Mouse (Mus musculus) heart, embryonic 15.5 days (tissue): Measurements from ENCODE around the gene Lpin3. TPM values are rescaled to one million over a fixed set of nuclear protein-coding genes. Genes with fewer than 3 reads are reported as not detected.

Source experiments
- ATAC-seq: fragments of 200-750 bp; cut with Nextera tagmentation; replicated peaks from 2 replicates; pipeline ENCODE4 v1.8.0; 2017; ENCODE audit warnings: low read depth, moderate TSS enrichment; ENCODE audit not compliant: insufficient number of reproducible peaks, insufficient read depth, low FRiP score
- H3K27ac ChIP-seq: fragments of 300-500 bp; sonication (generic); 2 replicates; pipeline ENCODE4 v1.5.1; 2015; ENCODE audit warnings: mild to moderate bottlenecking, inconsistent platforms
- H3K27me3 ChIP-seq: fragments of 300-500 bp; sonication (generic); 2 replicates; pipeline ENCODE4 v1.6.1; 2015; ENCODE audit warnings: inconsistent platforms
- H3K36me3 ChIP-seq: fragments of 300-500 bp; sonication (generic); 2 replicates; pipeline ENCODE4 v1.6.1; 2015; ENCODE audit warnings: mild to moderate bottlenecking, inconsistent platforms
- H3K4me1 ChIP-seq: fragments of 300-500 bp; sonication (generic); replicated peaks from 2 replicates; pipeline ENCODE4 v1.6.1; 2015; ENCODE audit warnings: inconsistent platforms
- H3K4me2 ChIP-seq: fragments of 300-500 bp; sonication (generic); 2 replicates; pipeline ENCODE4 v1.6.1; 2015; ENCODE audit warnings: inconsistent platforms, mild to moderate bottlenecking, moderate library complexity
- H3K4me3 ChIP-seq: fragments of 300-500 bp; sonication (generic); 2 replicates; pipeline ENCODE4 v1.5.1; 2015; ENCODE audit warnings: mild to moderate bottlenecking, inconsistent platforms
- H3K9ac ChIP-seq: fragments of 300-500 bp; sonication (generic); 2 replicates; pipeline ENCODE4 v1.6.1; 2015; ENCODE audit warnings: mild to moderate bottlenecking, inconsistent platforms
- H3K9me3 ChIP-seq: fragments of 300-500 bp; sonication (generic); replicated peaks from 2 replicates; pipeline ENCODE4 v1.6.1; 2016; ENCODE audit warnings: inconsistent platforms
- WGBS: fragments of 180-500 bp; shearing (Covaris S2); methylation state at CpG from one replicate; pipeline ENCODE4 v1.1.7; 2015; ENCODE audit warnings: mixed read lengths; 5-methylcytosine and 5-hydroxymethylcytosine counted together
- polyA plus RNA-seq: library from polyadenylated mRNA; unstranded; fragments of >200 nt; fragmentation: Nextera tagmentation; extraction: Ambion mirVana; gene quantifications from 2 replicates; pipeline ENCODE4 v1.2.1, GENCODE M21; 2015

The Lpin3 gene
- polyA plus RNA-seq, 1 experiment from 2014 or later: 0.69 TPM

DNA sequence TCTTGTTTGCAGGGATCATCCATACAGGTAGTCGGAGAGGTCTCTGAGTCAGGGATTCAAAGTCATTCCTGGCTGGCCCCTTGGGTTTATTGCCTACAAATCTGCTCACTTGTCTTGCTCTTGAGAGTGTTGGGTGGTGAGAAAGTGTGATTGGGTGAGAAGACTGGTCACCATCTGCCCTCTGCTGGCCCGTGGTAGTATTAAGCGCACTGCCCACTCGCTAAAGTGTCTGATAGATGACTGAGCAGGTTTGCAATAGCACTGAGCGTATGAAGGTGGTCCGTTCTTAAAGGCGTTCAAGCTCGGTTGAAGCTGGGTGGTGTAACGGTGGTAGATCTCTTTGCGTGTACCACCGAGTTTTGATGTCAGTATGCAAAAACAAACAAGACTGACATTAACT lies 6.8 kb downstream of the Lpin3 start:
- no peaks in the 10 kb centered on the region for H3K36me3 ChIP-seq
- peaks cover 11% of the 10 kb centered on the region for H3K4me1 ChIP-seq
- H3K27me3 ChIP-seq: no peaks in the 10 kb centered on the region; the same call in 1 of the 2 replicates
- peak overlapping the region; percentile 44 for H3K9ac ChIP-seq
- H3K4me3 ChIP-seq: peak overlapping the region; percentile 53
- H3K9me3 ChIP-seq: no peaks in the 10 kb centered on the region
- peak; percentile 80 for ATAC-seq
- H3K27ac ChIP-seq: no peak overlapping the region
- WGBS: 1% methylated on average over 11 of the region's 11 CpGs
- peak overlapping the region; percentile 90 for H3K4me2 ChIP-seq

DNA sequence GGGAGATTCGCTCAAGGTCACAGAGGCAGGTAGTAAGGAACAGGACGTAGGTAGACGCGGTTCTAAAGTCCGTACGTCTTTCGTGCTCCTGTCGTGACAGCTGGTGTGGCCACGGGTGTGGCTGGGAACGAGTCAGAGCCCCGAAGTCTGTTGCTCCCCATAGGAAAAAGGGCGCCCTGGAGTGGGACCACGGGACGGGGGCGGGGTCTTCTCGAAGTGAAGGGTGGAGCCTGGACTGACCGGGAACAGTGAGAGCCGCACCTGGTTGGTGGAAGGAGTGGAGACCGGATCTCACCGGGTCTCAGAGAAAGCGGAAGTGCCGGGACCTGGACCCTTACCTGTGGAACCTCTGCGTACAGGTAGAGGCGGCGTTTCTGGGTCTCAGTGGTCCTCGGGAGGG lies 7.4 kb downstream of the Lpin3 start:
- H3K27ac ChIP-seq: no peak overlapping the region

DNA sequence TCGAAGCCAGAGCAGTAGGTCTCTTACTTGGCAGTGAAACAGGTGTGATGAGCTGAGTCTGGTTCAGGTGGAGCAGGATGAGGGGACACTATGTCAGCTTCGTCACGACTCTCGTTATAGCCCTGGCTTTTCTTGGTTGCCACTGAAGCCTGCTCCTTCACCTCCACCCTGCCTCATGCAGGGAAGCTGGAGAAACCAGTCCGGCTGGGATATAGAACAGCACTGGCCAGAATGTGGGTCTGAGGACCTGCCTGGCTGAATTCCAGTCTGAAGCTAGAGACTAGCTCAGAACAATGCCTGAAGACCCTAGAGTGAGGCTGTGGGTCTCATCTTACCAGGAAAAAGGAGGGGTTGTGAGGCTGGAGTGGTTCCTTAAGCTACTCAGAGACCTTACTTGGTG lies 10.6 kb downstream of the Lpin3 start:
- Histone ChIP-seq H3K4me1 (peaks cover 11% of the 10 kb centered on the region), H3K4me2 (no peak overlapping the region), H3K9ac (no peak overlapping the region), H3K4me3 (no peak overlapping the region), H3K27me3 (no peaks in the 10 kb centered on the region; the same call in 1 of the 2 replicates), H3K27ac (no peak overlapping the region), H3K9me3 (no peaks in the 10 kb centered on the region), H3K36me3 (no peaks in the 10 kb centered on the region)
- 72% methylated on average over 5 of the region's 5 CpGs for WGBS
- ATAC-seq: no peak

More for the DNA sequence above, 7.4 kb downstream of the Lpin3 start:
- Histone ChIP-seq H3K4me2 (peak overlapping the region; percentile 90), H3K9me3 (no peaks in the 10 kb centered on the region), H3K27me3 (no peaks in the 10 kb centered on the region; the same call in 1 of the 2 replicates), H3K9ac (peak overlapping the region; percentile 44), H3K4me1 (peaks cover 11% of the 10 kb centered on the region), H3K4me3 (peak overlapping the region; percentile 53), H3K36me3 (no peaks in the 10 kb centered on the region)
- WGBS: under 1% methylated on average over 26 of the region's 26 CpGs
- peak; percentile 65 for ATAC-seq

DNA sequence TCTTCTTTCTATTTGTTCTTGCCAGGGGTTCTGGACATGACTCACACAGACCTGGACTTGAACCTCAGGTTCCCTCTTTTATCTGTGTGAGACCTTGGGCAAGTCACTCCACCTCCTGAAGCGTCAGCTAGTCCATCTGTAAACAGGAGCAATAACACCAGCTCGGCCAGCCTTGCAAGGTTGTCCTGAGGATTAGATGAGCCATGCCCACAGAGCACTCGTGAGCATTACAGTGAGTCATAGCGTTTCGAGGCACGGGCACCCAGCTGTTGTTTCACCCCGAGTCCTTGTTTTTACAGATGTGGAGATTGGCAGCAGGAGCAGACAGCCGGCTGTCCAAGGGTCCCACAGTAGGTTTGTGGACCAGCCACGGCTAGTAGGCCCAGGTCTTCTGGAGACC lies 11.2 kb downstream of the Lpin3 start:
- ATAC-seq: no peak
- Histone ChIP-seq H3K27ac (no peak overlapping the region), H3K36me3 (no peaks in the 10 kb centered on the region), H3K4me1 (peaks cover 11% of the 10 kb centered on the region), H3K4me2 (no peak overlapping the region), H3K9ac (no peak overlapping the region), H3K9me3 (no peaks in the 10 kb centered on the region), H3K27me3 (no peaks in the 10 kb centered on the region; the same call in 1 of the 2 replicates), H3K4me3 (no peak overlapping the region)
- WGBS: 82% methylated on average over 9 of the region's 9 CpGs

GRCm38 (mm10) chr2:160901656-160902412 lies 21.4 kb downstream of the Lpin3 start:
- no peak for ATAC-seq
- H3K9ac ChIP-seq: no peak overlapping the region
- no peak overlapping the region for H3K4me2 ChIP-seq
- H3K4me1 ChIP-seq: peaks cover 5% of the 10 kb centered on the region; the same call in 1 of the 2 replicates
- H3K9me3 ChIP-seq: no peaks in the 10 kb centered on the region
- no peaks in the 10 kb centered on the region for H3K36me3 ChIP-seq
- H3K27me3 ChIP-seq: no peaks in the 10 kb centered on the region
- H3K27ac ChIP-seq: no peak overlapping the region
- H3K4me3 ChIP-seq: no peak overlapping the region
- WGBS: 63% methylated on average over 7 of the region's 7 CpGs

GRCm38 (mm10) chr2:160905301-160905700 lies 24.8 kb downstream of the Lpin3 start:
- WGBS: 89% methylated on average over 12 of the region's 12 CpGs
- no peak overlapping the region for H3K4me2 ChIP-seq

GRCm38 (mm10) chr2:160906101-160906500 lies 25.6 kb downstream of the Lpin3 start:
- no peaks in the 10 kb centered on the region for H3K36me3 ChIP-seq
- H3K27me3 ChIP-seq: peaks cover 39% of the 10 kb centered on the region
- WGBS: 80% methylated on average over 5 of the region's 5 CpGs

More at GRCm38 (mm10) chr2:160905301-160905700, 24.8 kb downstream of the Lpin3 start:
- H3K27me3 ChIP-seq: peaks cover 31% of the 10 kb centered on the region
- H3K36me3 ChIP-seq: no peaks in the 10 kb centered on the region
- ATAC-seq: no peak
- no peak overlapping the region for H3K4me3 ChIP-seq
- no peaks in the 10 kb centered on the region for H3K9me3 ChIP-seq
- H3K9ac ChIP-seq: no peak overlapping the region
- H3K27ac ChIP-seq: no peak overlapping the region
- peaks cover 10% of the 10 kb centered on the region for H3K4me1 ChIP-seq

DNA sequence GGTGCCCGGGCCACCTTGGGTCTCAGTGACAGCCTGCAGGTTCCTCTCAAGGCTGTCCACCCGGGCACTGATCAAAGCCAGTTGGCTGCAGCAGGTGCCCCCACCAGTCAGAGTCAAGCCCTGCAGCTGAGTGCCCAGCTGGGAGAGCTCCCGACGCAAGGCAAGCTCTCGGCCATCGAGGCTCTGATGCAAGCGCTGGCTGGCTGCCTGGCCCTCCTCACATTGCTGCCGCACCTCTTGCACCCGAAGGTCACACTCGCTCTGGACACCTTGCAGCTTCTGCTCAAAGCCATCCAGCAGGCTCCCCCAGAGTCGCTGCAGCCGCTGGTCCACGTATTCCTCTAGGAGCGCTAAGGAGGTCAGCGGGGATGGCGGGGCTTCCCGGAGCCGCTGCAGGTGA lies 28.1 kb downstream of the Lpin3 start:
- Histone ChIP-seq H3K4me2 (no peak overlapping the region), H3K9me3 (no peaks in the 10 kb centered on the region), H3K4me1 (peaks cover 19% of the 10 kb centered on the region), H3K9ac (no peak overlapping the region), H3K4me3 (no peak overlapping the region), H3K36me3 (no peaks in the 10 kb centered on the region), H3K27ac (no peak overlapping the region), H3K27me3 (peaks cover 63% of the 10 kb centered on the region)
- ATAC-seq: no peak
- WGBS: 52% methylated on average over 18 of the region's 18 CpGs

More at GRCm38 (mm10) chr2:160906101-160906500, 25.6 kb downstream of the Lpin3 start:
- Histone ChIP-seq H3K4me3 (no peak overlapping the region), H3K27ac (no peak overlapping the region), H3K9me3 (no peaks in the 10 kb centered on the region), H3K4me1 (peaks cover 10% of the 10 kb centered on the region), H3K9ac (no peak overlapping the region), H3K4me2 (no peak overlapping the region)
- no peak for ATAC-seq

DNA sequence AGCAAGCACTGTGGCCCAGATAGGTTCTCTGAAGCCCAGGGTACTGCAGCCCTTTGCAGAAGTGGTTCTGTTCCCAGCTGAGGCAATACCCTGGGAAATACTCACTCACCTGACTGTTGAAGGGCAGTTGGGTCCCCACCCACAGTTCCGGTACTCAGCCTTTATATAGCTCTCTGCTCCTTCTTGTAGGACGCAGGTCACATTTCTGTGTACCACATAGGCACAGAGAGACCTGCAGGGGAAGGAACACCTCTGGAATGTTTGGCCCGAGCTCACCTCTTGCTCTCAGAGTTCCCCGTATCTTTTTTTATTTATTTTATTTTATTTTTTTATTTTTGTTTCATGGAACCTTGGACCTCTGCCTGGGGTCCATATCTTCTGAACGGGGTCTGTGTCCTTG lies 30.2 kb downstream of the Lpin3 start:
- H3K27ac ChIP-seq: no peak overlapping the region
- peaks cover 83% of the 10 kb centered on the region for H3K27me3 ChIP-seq
- WGBS: 78% methylated on average over 5 of the region's 5 CpGs
- ATAC-seq: no peak
- H3K4me1 ChIP-seq: peaks cover 29% of the 10 kb centered on the region
- no peak overlapping the region for H3K4me2 ChIP-seq
- no peak overlapping the region for H3K4me3 ChIP-seq
- H3K36me3 ChIP-seq: no peaks in the 10 kb centered on the region
- H3K9me3 ChIP-seq: no peaks in the 10 kb centered on the region
- no peak overlapping the region for H3K9ac ChIP-seq

- WGBS: under 1% methylated on average over 62 of the region's 64 CpGs
- ATAC-seq: peak; percentile 38
- peak overlapping the region; percentile 91 for H3K4me2 ChIP-seq
- no peak overlapping the region for H3K27ac ChIP-seq
- no peaks in the 10 kb centered on the region for H3K9me3 ChIP-seq
- no peaks in the 10 kb centered on the region for H3K36me3 ChIP-seq
- H3K4me1 ChIP-seq: peaks cover 38% of the 10 kb centered on the region
- H3K27me3 ChIP-seq: peaks cover 85% of the 10 kb centered on the region
- peak overlapping the region; percentile 51 for H3K9ac ChIP-seq
- peak overlapping the region; percentile 56 for H3K4me3 ChIP-seq
Observed at GRCm38 (mm10) chr2:160911558-160912201, 31.2 kb downstream of the Lpin3 start.

- ATAC-seq: peak; percentile 53
- Histone ChIP-seq H3K4me2 (peak within 1 kb of the TSS; percentile 91), H3K4me3 (peak within 1 kb of the TSS; percentile 56), H3K36me3 (no peaks in the 10 kb centered on the region), H3K9me3 (no peaks in the 10 kb centered on the region), H3K27ac (no peak within 1 kb of the TSS), H3K4me1 (peaks cover 38% of the 10 kb centered on the region), H3K9ac (peak within 1 kb of the TSS; percentile 51), H3K27me3 (peaks cover 85% of the 10 kb centered on the region)
- WGBS: 2% methylated on average over 46 of the region's 46 CpGs
Observed at GRCm38 (mm10) chr2:160912231-160912671, 31.8 kb downstream of the Lpin3 start, which contains the start of gene Emilin3. Gene Emilin3 (minus strand): TSS chr2:160912328.
